Mouse (Mus musculus): ENCODE measurements around the gene Heatr3.

Heatr3 gene

DNA sequence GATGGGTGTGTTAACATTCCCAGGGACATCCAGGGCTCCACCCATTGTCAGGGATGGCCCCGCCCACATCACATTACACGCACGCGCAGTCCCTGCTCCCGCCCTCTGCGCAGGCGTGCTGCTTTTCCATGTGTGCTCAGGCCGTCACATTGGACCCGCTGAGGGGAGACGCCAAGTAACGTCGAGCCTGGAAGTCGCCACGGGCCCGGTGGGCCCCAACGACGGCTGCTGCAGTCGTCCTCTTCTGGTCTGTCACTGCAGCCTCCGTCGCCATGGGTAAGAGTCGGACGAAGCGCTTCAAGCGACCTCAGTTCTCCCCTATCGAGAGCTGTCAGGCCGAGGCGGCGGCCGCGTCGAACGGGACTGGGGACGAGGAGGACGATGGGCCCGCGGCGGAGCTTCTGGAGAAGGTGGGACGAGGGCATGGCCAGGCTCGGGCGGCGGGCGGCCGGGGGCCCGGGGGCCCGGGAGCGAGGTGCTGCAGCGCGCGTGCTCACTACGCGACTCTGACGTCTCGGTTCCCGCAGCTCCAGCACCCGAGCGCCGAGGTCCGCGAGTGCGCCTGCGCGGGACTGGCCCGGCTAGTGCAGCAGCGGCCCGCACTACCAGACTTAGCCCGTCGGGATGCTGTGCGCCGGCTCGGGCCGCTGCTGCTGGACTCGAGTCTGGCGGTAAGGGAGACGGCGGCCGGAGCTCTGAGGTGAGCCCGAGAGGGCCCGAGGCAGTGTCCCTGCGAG, at the start of gene Heatr3:
Gene Heatr3, plus strand, starts transcription at position 108 of the 737 bp plus-strand sequence.
- DNase-seq (ENCODE audit: low read depth, low spot score), result peak; percentile 95

DNA sequence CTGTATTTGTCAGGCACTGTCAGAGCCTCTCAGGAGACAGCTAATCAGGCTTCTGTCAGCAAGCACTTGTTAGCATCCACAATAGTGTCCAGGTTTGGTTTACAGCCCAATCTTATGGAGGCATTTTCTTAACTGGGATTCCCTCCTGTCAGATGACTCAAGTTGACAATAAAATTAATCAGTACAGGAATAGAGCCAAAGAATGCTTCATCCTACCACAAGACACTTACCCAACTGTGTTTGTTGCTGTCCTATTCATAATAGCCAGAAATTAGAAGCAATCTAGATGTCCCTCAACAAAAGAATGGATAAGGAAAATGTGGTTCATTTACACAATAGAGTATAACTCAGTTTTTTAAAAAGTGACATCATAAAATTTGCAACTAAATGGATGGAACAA, 49.6 kb upstream of the Heatr3 start:
- no peak for DNase-seq (ENCODE audit: low read depth, low spot score)

DNA sequence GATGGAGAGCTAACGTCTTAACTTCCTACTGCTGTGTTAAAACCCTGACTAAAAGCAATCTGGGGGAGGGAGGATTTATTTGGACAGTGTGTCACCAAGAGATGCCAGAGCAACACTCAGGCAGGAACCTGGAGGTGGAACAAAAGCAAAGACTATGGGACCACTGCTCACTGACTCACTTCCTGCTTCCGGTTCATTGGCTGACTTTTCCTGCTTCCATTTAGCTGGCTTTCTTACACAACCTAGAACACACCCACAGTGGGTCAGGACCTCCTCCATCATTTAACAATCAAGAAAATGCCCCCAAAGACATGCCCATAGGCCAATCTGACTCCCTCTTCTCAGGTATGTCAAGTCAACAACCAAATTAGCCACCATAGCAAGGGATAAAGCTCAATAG, 46.0 kb upstream of the Heatr3 start:
- DNase-seq (ENCODE audit: low read depth, low spot score), result no peak

DNA sequence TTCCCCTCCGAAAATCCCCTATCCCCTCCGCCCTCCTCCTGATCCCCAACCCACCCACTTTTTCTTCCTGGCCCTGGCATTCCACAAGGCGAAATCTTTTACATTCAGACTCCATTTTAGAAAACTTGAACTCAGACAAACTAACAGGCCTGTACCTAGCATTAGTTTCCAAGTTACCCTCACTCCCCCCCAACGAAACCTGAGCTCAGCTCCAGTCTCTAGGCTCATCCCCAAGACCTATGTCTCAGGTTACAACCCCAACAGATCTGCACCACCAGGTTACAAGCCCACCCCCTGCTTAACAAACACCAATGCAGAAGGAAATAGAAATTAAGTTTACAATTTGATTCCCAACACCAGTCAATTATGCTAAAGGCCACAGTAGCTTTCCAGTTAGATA, 44.3 kb upstream of the Heatr3 start:
- DNase-seq (ENCODE audit: low read depth, low spot score), result peak; percentile 16

DNA sequence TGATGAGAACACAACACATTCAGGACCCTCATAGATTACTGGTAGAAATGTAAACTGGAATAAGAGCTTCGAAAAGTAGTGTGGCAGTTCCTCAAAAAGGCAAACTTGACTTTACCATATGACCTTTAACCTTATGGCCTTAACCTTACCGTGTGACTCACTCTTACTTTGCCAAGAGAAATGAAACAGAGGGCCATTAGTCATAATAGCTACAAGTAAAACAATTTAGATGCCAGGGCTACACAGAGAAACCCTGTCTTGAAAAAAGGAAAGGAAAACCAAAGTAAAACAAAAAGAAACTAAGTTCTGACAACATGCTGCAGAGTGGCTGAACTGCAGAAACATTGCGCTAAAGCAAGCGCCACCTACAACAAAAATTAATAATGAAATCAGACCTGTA, 38.8 kb upstream of the Heatr3 start:
- DNase-seq (ENCODE audit: low read depth, low spot score), result no peak

DNA sequence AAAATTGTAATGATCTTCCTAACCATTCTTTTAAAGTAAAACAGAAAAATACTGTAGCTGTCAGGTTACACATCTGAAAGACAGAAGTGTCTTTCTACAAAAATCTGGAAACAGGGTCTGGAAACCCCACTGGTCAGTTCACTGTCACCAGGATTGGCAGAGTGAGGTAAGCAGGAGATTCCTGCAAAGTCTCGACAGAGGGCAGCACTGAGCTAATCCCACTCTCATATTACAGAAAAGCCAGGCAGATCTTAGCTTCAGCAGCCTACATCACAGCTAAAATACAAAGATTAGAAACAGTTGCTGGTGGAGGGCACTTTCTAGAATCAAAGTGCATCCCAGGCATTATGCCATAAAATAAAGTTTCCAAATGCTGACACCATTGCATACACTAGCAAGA, 38.1 kb upstream of the Heatr3 start:
- DNase-seq (ENCODE audit: low read depth, low spot score), result peak; percentile 76

DNA sequence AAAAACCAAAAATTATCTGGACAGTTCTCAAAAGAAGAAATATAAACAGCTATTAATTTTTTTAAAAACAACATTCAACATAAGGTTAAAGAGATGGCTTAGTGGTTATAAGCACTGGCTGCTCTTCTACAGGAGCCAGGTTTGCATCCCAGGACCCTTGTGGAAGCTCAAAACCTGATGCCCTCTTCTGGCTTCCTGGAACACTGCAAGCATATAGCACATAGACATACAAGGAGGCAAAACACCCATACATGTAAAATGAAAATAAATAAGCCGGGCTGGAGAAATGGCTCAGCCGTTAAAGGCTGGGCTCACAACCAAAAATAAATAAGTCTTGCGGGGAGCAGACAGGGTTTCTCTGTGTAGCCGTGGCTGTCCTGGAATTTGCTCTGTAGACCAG, 28.4 kb upstream of the Heatr3 start:
- DNase-seq (ENCODE audit: low read depth, low spot score), result no peak

DNA sequence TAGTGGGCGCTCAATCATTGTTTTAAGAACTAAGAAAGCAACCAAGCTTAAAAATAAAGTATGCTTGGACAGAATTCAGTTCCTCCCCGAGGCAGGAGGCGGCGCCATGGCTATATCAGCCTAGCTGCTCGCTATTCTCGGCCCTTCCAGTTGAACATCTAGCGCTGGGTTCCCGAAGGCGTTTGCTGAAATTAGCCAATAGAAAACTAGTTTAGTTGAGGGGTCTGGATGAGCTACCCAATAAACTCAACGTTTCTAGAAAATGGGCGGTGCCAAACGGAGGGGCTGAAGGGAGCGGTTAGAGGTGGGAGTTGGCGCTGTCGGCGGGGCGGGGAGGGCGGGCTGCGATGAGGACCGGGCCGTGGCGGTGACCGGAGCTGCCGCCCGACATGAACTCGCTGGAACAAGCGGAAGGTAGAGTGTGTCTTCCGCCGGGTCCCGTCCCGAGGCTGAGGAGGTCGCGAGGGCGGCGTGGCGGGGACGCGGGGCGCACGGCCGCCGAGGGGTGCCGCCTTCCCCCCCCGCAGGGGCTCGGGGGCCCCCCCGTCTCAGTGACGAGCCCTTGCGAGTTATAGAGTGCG, 19.1 kb upstream of the Heatr3 start, which contains the start of gene Cnep1r1:
Gene Cnep1r1, plus strand, starts transcription at position 314 of the 581 bp plus-strand sequence.
- DNase-seq (ENCODE audit: low read depth, low spot score), result peak; percentile 98

DNA sequence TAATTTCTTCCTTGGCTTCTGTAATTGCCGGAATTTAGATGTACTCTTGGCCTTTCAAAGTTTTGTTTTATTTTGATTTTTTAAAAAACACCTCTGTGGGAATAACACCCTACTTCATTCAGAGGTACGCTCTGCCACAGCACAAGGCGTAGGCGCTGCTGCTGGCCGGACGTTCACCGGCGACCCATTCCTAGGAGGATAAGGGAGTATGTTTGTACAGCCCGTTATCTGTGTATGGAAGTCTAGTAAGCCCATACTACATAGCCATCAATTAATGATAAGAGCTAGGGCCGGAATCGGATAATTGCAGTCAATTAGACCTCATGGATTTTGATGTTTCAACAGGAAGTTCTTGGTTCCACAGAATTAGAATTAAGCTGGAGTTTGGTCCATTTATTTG, 18.6 kb upstream of the Heatr3 start:
- no peak for DNase-seq (ENCODE audit: low read depth, low spot score)

DNA sequence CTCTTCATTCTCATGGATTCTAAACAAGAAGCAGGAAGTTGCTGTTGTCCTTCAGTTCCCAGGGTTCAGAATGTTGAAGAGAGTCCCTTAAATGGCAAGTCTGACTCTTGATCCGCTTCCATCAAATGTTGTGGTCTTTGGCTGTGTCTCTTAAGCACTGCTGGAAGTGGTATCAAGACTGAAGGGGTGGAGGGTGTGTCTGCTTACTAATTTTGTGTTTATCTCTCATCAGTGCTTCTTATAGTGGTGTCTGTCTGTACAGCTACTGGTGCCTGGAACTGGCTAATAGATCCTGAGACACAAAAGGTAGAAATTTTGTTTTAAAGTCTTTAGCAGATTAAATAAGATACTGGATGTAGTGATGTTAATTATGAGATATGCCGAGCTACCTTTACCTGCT, 12.8 kb upstream of the Heatr3 start:
- no peak for DNase-seq (ENCODE audit: low read depth, low spot score)

DNA sequence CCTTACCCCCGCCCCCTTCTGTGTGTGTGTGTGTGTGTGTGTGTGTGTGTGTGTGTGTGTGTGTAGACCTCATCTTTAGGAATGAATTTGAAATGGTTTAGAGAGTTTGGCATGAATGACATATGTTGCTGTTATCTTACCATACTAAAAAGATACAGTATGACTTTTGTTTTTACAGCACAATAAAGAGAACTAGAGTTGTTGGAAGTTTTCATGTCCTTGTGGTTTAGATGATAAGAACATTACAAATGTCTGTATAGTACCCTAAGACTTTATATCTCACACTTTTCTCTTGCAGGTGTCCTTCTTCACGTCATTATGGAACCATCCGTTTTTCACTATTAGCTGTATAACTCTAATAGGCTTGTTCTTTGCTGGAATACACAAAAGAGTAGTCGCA, 8.3 kb upstream of the Heatr3 start:
- no peak for DNase-seq (ENCODE audit: low read depth, low spot score)

DNA sequence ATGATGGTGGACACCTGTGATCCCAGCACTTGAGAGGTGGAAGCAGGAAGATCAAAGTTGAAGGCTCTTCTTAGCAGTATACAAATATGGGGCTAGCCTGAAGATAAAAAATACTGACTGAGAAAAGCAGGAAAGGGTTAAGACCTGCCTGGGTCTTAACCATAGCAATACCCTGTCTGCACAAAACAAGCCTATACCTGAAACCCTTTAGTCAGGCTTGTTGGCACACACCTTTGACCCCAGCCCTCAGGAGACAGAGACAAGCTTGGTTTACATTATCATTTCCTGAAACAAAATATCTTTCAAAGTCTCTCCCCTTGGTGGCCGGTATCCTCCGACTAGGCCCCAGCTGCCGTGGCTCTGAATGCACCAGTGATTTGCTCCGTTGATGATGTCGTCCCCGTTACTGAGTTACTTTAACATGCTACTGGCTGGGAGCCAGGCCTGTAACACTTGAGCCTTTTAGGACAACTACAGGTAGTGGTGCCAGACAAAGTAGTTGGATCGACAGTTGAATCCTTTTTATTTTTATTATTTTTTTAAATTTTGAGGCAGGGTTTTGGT, 6.8 kb upstream of the Heatr3 start:
- no peak for DNase-seq (ENCODE audit: low read depth, low spot score)

DNA sequence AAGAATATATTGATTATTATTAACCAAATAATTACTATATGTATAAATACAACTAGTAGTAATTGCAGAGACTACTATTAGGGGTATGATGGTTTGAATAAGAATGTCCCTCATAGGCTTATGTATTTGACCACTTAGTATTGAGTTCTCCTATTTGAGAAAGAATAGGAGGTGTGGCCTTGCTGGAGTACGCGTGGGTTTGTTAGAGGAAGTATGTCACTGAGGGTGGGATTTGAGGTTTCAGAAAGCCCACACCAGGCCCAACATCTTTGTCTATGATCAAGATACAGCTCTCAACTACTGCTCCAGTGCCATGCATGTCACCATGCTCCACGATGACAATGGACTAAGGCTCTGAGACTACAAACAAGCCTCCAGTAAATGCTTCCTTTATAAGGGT, 1.6 kb downstream of the Heatr3 start:
- no peak for DNase-seq (ENCODE audit: low read depth, low spot score)

DNA sequence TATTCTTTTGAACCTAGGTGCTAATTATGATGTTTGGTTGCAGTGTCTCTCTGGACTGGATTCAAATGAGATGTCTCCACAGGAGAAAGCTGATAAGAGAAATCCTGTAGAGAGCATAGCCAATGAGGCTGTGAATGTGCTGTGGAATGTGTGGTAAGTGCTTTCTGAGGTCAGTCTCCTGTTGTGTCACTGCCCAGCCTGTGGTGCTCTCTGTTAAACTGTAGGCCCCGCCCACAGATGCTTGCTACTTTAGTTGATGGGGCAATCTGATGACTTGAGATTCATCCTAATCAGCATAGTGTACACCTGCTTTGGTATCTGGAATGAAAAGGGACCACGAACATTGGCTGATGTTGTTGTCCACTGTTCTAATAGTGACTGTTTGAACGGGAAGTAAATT, 4.0 kb downstream of the Heatr3 start:
- no peak for DNase-seq (ENCODE audit: low read depth, low spot score)

DNA sequence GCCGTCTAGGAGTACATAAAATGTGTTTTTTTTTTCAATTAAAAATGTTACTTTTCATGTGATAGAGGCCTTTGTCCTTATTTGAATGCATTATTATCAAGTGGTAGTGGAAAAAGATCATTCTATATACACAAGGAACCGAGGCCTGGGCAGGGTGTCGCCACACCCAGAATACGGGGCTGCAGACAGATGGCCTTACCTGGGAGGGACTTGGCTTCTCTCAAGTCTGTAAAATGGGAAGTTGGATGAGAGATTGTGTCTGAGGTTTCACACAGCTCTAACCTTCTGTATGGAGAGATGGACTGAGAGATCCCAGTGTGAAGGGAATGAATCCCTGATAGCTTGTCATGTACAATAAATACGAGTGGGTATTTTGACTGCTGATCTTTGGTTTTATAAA, 6.4 kb downstream of the Heatr3 start:
- no peak for DNase-seq (ENCODE audit: low read depth, low spot score)

DNA sequence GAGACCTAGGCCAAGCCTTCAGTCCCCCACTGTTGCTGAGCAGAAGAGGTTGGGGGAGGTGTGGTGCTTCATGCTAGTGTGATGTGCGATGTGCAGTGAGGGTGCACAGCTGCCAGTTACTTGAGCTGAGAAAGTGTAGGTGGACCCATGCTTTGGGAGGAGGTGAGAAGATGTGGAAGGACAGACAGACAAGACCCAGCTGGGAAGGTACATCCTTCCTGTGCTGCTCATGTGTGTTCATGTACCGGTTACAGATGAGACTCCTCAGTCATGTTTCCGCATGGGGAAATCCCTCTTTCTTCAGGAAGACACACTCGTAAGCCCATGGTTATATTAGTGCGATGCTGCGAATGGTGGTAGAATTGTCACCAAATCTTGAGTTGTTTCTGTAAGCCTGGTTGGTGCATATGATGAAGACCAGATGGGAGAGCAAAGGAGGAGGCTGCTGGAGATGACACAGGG, 13.3 kb downstream of the Heatr3 start:
- DNase-seq (ENCODE audit: low read depth, low spot score), result no peak

DNA sequence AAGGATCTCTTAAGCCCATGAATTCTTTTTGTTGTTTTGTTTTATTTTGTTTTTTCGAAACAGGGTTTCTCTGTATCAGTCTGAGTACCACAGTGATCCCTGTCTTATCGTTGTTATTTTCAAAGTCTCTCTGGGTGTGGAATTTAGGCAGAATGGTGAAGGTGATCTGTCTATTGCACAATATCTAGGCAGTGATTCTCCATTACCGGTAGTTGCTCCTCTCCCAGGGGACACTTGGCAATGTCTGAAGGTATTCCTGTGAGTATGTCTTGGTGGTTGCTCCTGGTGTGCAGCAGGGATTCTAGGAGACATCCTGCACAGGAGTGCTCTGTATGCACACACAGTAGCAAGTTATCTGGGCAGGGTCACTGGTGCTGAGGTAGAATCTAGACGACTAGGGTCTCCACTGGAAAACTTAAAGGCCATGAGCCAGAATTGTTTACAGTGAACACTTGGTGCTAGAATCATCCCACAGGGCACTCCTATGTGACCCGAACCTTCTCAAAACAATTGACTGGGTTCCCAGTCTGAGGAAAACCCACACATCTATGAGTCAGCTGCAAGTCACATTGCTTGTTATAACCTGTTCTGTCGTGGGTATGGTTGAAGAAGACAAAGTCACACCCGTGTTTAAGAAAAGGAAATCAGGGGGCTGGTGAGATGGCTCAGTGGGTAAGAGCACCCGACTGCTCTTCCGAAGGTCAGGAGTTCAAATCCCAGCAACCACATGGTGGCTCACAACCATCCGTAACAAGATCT, 22.8 kb downstream of the Heatr3 start:
- no peak for DNase-seq (ENCODE audit: low read depth, low spot score)

DNA sequence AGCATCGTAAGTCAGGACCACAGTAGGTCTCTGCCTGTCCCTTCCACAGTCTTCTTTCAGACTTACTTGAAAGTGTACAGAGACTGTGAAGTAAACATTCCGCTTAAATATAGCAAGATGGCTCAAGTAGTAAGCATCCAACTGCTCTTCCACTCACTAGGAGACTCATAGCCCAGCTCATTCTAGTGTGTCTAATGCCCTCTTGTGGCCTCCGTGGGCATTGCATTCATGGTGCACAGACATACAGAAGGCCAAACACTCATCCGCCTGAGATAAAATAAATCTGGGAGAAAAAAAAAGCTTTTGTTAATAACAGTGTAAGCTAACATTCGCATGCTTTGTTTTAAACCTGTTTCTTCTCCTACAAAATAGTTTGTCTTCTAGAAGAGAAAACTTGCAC, 23.8 kb downstream of the Heatr3 start:
- DNase-seq (ENCODE audit: low read depth, low spot score), result peak; percentile 71

DNA sequence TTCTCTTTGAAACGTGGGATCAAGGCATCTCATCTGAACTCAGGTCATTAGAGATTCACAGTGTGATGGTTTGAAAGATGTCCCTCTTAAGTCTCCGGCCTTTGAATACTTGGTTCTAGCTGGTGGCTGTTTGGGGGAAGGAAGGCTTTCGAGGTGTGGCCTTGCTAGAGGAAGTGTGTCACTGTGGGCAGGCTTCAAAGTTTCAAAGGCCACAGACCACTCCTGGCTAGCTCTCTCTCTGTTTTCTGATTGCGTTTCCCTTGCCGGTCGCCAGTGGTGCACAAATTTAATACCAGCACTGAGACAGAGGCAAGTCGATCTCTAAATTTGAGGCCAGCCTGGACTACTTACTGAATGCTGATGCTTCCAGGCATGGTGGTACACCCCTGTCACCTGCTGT, 37.6 kb downstream of the Heatr3 start:
- DNase-seq (ENCODE audit: low read depth, low spot score), result no peak

DNA sequence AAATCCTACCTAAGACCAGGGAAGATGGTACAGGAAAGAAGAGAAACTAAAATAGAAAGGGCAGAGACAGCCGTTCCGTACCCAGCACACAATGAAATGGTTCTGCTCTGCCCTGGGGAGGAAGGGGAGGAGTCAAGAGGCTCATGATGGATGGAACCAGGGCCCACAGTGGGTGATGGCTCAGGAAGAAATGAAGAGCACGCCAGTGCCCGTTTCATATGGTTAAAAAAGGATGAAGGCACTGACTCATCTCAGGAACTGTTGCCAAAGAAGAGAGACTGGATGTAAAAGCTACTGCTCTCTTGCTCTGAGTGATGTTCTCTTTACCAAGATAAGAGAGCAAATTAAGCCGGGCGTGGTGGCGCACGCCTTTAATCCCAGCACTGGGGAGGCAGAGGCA, 39.6 kb downstream of the Heatr3 start:
- DNase-seq (ENCODE audit: low read depth, low spot score), result no peak

DNA sequence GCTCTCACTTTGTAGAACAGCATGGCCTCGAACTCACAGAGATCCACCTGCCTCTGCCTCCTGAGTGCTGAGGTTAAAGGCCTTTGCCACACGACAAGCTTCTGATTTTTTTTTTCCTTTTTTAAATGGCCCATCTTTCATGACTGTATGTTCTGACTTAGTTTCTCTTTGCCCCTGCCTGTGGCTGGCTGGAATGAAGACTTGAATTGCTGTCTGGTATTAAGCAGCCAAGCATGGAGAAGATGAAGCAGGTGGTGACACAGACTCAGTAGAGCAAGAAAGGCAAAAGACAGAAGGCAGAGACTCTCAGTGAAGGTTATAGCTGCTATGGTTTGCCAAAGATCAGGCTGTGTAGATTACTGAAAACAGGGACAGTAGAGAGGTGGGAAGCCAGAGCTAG, 45.5 kb downstream of the Heatr3 start:
- no peak for DNase-seq (ENCODE audit: low read depth, low spot score)

DNA sequence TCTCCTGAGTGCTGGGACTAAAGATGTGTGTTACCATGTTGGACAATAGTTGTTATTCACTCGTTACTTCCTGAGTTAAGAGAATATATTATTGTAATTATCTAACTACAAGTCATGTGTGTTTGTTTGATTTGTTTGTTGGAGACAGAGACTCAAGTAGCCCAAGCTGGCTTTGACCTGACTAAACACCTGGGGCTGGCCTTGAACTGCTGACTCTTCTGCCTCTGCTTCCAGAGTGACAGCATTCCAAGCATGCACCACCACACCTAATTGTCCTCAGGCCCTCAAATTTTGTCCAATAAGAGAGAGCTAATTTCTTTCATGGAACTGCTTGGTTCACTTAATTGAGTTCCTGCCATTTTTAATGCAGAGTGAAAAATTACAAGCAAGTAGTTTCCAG, 47.3 kb downstream of the Heatr3 start:
- no peak for DNase-seq (ENCODE audit: low read depth, low spot score)

All from mesoderm, embryonic 11.5 days (tissue).